Mouse (Mus musculus) limb, embryonic 14.5 days (tissue): ENCODE measurements around the gene Nsmf. TPM values are rescaled to one million over a fixed set of nuclear protein-coding genes. Genes with fewer than 3 reads are reported as not detected.

ENCODE experiments used
- ATAC-seq: fragments of 200-750 bp; cut with Nextera tagmentation; 2 replicates; pipeline ENCODE4 v1.8.0; 2017; ENCODE audit warnings: low read depth, moderate number of reproducible peaks, moderate TSS enrichment; ENCODE audit not compliant: low FRiP score
- DNase-seq: peaks from one replicate; pipeline ENCODE4 v3.0.0-alpha.2; 2015; ENCODE audit warnings: low spot score
- H3K27ac ChIP-seq: fragments of 300-500 bp; sonication (generic); replicated peaks from 2 replicates; pipeline ENCODE4 v1.5.1; 2014; ENCODE audit warnings: low read depth, mild to moderate bottlenecking, low read length, moderate library complexity, mixed read lengths
- H3K27me3 ChIP-seq: fragments of 300-500 bp; sonication (generic); 2 replicates; pipeline ENCODE4 v1.6.1; 2014; ENCODE audit warnings: low read length, mixed read lengths; ENCODE audit not compliant: control insufficient read depth, insufficient read depth
- H3K36me3 ChIP-seq: fragments of 300-500 bp; sonication (generic); 2 replicates; pipeline ENCODE4 v1.6.1; 2014; ENCODE audit warnings: mild to moderate bottlenecking, low read length, moderate library complexity, mixed read lengths; ENCODE audit not compliant: control insufficient read depth, insufficient read depth
- H3K4me1 ChIP-seq: fragments of 300-500 bp; sonication (generic); 2 replicates; pipeline ENCODE4 v1.6.1; 2014; ENCODE audit warnings: antibody characterized with exemption, low read length, mixed read lengths; ENCODE audit not compliant: control insufficient read depth, insufficient read depth
- H3K4me2 ChIP-seq: fragments of 300-500 bp; sonication (generic); replicated peaks from 2 replicates; pipeline ENCODE4 v1.6.1; 2014; ENCODE audit warnings: low read depth, mild to moderate bottlenecking, low read length, moderate library complexity; ENCODE audit not compliant: severe bottlenecking
- H3K4me3 ChIP-seq: fragments of 300-500 bp; sonication (generic); replicated peaks from 2 replicates; pipeline ENCODE4 v1.5.1; 2014; ENCODE audit warnings: low read length
- H3K9ac ChIP-seq: fragments of 300-500 bp; sonication (generic); 2 replicates; pipeline ENCODE4 v1.6.1; 2014; ENCODE audit warnings: mild to moderate bottlenecking, low read depth, low read length, moderate library complexity; ENCODE audit not compliant: severe bottlenecking
- H3K9me3 ChIP-seq: fragments of 300-500 bp; sonication (generic); 2 replicates; pipeline ENCODE4 v1.6.1; 2016; ENCODE audit warnings: low read length; ENCODE audit not compliant: control insufficient read depth
- POLR2A ChIP-seq: fragments of 200-500 bp; IDR thresholded peaks from 2 replicates; pipeline ENCODE4 v1.8.0; 2012; ENCODE audit warnings: inconsistent platforms, mild to moderate bottlenecking, moderate library complexity, borderline replicate concordance; ENCODE audit not compliant: insufficient read depth, insufficient read length; ENCODE audit errors: extremely low read depth
- WGBS: fragments of 180-500 bp; shearing (Covaris S2); extraction: QIAGEN DNeasy Blood & Tissue Kit; methylation state at CpG from one replicate; pipeline ENCODE4 v1.1.7; 2014; 5-methylcytosine and 5-hydroxymethylcytosine counted together
- polyA plus RNA-seq, 2 experiments: library from polyadenylated mRNA; depleted of rRNA in 1 of 2; stranded (reverse) in 1 of 2; unstranded in 1 of 2; fragments of >200 nt; fragmentation: Nextera tagmentation in 1 of 2; extraction: Ambion mirVana in 1 of 2; gene quantifications; 2 replicates each; pipeline versions ENCODE4 v1.2.1 to v1.2.3; 2012 to 2014

Gene Nsmf
- polyA plus RNA-seq, 2 experiments, result 48.6 to 143 TPM

- WGBS, result 85% methylated on average over 4 of the region's 4 CpGs
- no peaks in the 10 kb centered on the region for H3K9me3 ChIP-seq
- no peak overlapping the region for H3K27ac ChIP-seq
- H3K27me3 ChIP-seq, result no peaks in the 10 kb centered on the region
- TF ChIP-seq POLR2A, result no peak
- ATAC-seq, result no peak
- DNase-seq, result no peak
- H3K4me1 ChIP-seq, result no peaks in the 10 kb centered on the region
- H3K4me2 ChIP-seq, result no peak overlapping the region
- H3K4me3 ChIP-seq, result no peak overlapping the region
- peaks cover 7% of the 10 kb centered on the region; the same call in 1 of the 2 replicates for H3K36me3 ChIP-seq
- no peak overlapping the region for H3K9ac ChIP-seq
These were observed 12.4 kb downstream of the Nsmf start for GRCm38 (mm10) chr2:25066552-25066951.

- H3K9ac ChIP-seq, result no peak overlapping the region
These were observed 15.4 kb downstream of the Nsmf start for GRCm38 (mm10) chr2:25069537-25069936.

GRCm38 (mm10) chr2:25072398-25072797, 18.2 kb downstream of the Nsmf start:
- WGBS, result 97% methylated on average over 4 of the region's 4 CpGs
- H3K27ac ChIP-seq, result no peak overlapping the region
- H3K9me3 ChIP-seq, result no peaks in the 10 kb centered on the region
- H3K27me3 ChIP-seq, result no peaks in the 10 kb centered on the region
- no peak for DNase-seq
- TF ChIP-seq POLR2A, result no peak
- no peak overlapping the region for H3K4me2 ChIP-seq
- no peak overlapping the region for H3K9ac ChIP-seq
- H3K4me3 ChIP-seq, result no peak overlapping the region
- H3K4me1 ChIP-seq, result no peaks in the 10 kb centered on the region
- no peak for ATAC-seq
- no peaks in the 10 kb centered on the region for H3K36me3 ChIP-seq

More at GRCm38 (mm10) chr2:25069537-25069936, 15.4 kb downstream of the Nsmf start:
- TF ChIP-seq POLR2A, result no peak
- DNase-seq (no peak), ATAC-seq (no peak)
- Histone ChIP-seq H3K27me3 (no peaks in the 10 kb centered on the region), H3K4me1 (no peaks in the 10 kb centered on the region), H3K27ac (no peak overlapping the region), H3K4me2 (no peak overlapping the region), H3K9me3 (no peaks in the 10 kb centered on the region), H3K4me3 (no peak overlapping the region), H3K36me3 (no peaks in the 10 kb centered on the region)
- WGBS, result 77% methylated on average over 4 of the region's 4 CpGs

- ATAC-seq (no peak), DNase-seq (no peak)
- Histone ChIP-seq H3K27me3 (no peaks in the 10 kb centered on the region), H3K27ac (no peak overlapping the region), H3K9ac (no peak overlapping the region), H3K36me3 (no peaks in the 10 kb centered on the region), H3K4me2 (no peak overlapping the region), H3K4me3 (no peak overlapping the region), H3K4me1 (no peaks in the 10 kb centered on the region), H3K9me3 (no peaks in the 10 kb centered on the region)
- TF ChIP-seq POLR2A, result no peak
- 59% methylated on average over 4 of the region's 4 CpGs for WGBS
These were observed 21.4 kb downstream of the Nsmf start for GRCm38 (mm10) chr2:25075506-25075905.

GRCm38 (mm10) chr2:25078967-25079366, 24.8 kb downstream of the Nsmf start:
- Histone ChIP-seq H3K9ac (no peak overlapping the region), H3K4me3 (no peak overlapping the region), H3K27me3 (no peaks in the 10 kb centered on the region), H3K27ac (no peak overlapping the region), H3K4me1 (no peaks in the 10 kb centered on the region), H3K36me3 (no peaks in the 10 kb centered on the region), H3K9me3 (no peaks in the 10 kb centered on the region), H3K4me2 (no peak overlapping the region)
- ATAC-seq (no peak), DNase-seq (no peak)
- TF ChIP-seq POLR2A, result no peak
- WGBS, result 75% methylated on average over 1 of the region's 1 CpGs

GRCm38 (mm10) chr2:25080076-25080475, 25.9 kb downstream of the Nsmf start, which contains the start of gene Entpd8:
TSS of gene Entpd8 (plus strand) at chr2:25080304.
- no peaks in the 10 kb centered on the region for H3K9me3 ChIP-seq
- H3K27me3 ChIP-seq, result no peaks in the 10 kb centered on the region
- DNase-seq, result no peak
- no peak within 1 kb of the TSS for H3K4me3 ChIP-seq
- 56% methylated on average over 5 of the region's 5 CpGs for WGBS
- no peak within 1 kb of the TSS for H3K27ac ChIP-seq
- H3K36me3 ChIP-seq, result no peaks in the 10 kb centered on the region
- no peak within 1 kb of the TSS for H3K9ac ChIP-seq
- no peak within 1 kb of the TSS for H3K4me2 ChIP-seq
- no peaks in the 10 kb centered on the region for H3K4me1 ChIP-seq
- no peak for TF ChIP-seq POLR2A
- no peak for ATAC-seq
